Mouse (Mus musculus) left cerebral cortex, postnatal 10 days (tissue): ENCODE data around the gene Lamtor3. TPM values are rescaled to one million over a fixed set of nuclear protein-coding genes. Genes with fewer than 3 reads are reported as not detected.
"Not testable (repeated sequence)": the region's sequence is repeated elsewhere in the genome, so short reads cannot be mapped to it uniquely, and the experiment has no call there.

Source experiments
- DNase-seq, 2 experiments: peaks; one replicate each; pipeline ENCODE4 v3.0.0; 2021 to 2022; ENCODE audit warnings: low spot score in 2 of 2, mixed read lengths in 1 of 2; ENCODE audit errors: extremely low spot score in 1 of 2
- intact Hi-C: fragments of 180-260 bp; cut with DNase I; formaldehyde crosslinking; loops from one replicate; pipeline ENCODE4 v1.15.1; 2025
- total RNA-seq, 2 experiments: library from RNA; stranded (reverse); gene quantifications; 2 replicates each; pipeline ENCODE4 v1.2.3; 2021

Gene Lamtor3
- total RNA-seq, result 10 to 100 TPM; 66.2 to 68.8 TPM

GRCm38 (mm10) chr3:137918172-137918931 is at the start of gene Lamtor3:
Gene Lamtor3 (plus strand): TSS chr3:137918506.
- intact Hi-C loops, result loop anchor here (5.0 kb wide), 1 partner anchor 51 kb away; the partner anchor contains the start of gene Dnajb14
- peak; percentile 83 to 90 for DNase-seq

- DNase-seq, result no peak
- intact Hi-C loops, result loop anchor here (5.0 kb wide), 1 partner anchor 48 kb away; the partner anchor contains the start of gene Lamtor3
Observed at GRCm38 (mm10) chr3:137869395-137869794, 48.9 kb upstream of the Lamtor3 start.

GRCm38 (mm10) chr3:137879313-137879712 is 39.0 kb upstream of the Lamtor3 start:
- intact Hi-C loops, result no loop called here
- no peak for DNase-seq

- DNase-seq, result no peak
- intact Hi-C loops, result no loop called here
Observed at GRCm38 (mm10) chr3:137880109-137880748, 38.1 kb upstream of the Lamtor3 start.

GRCm38 (mm10) chr3:137881093-137881492 is 37.2 kb upstream of the Lamtor3 start:
- no peak for DNase-seq
- intact Hi-C loops, result no loop called here

GRCm38 (mm10) chr3:137887961-137888360 is 30.3 kb upstream of the Lamtor3 start:
- DNase-seq, result no peak
- intact Hi-C loops, result no loop called here

- intact Hi-C loops, result no loop called here
- DNase-seq, result no peak
Observed at GRCm38 (mm10) chr3:137891089-137891488, 27.2 kb upstream of the Lamtor3 start.

GRCm38 (mm10) chr3:137892118-137892517 is 26.2 kb upstream of the Lamtor3 start:
- intact Hi-C loops, result no loop called here
- DNase-seq, result no peak

- DNase-seq, result no peak
- intact Hi-C loops, result no loop called here
Observed at GRCm38 (mm10) chr3:137893789-137894188, 24.5 kb upstream of the Lamtor3 start.

- no peak for DNase-seq
- intact Hi-C loops, result no loop called here
Observed at GRCm38 (mm10) chr3:137895196-137895595, 23.1 kb upstream of the Lamtor3 start.

GRCm38 (mm10) chr3:137896386-137896785 is 21.9 kb upstream of the Lamtor3 start:
- DNase-seq, result no peak
- intact Hi-C loops, result no loop called here

GRCm38 (mm10) chr3:137896867-137897266 is 21.4 kb upstream of the Lamtor3 start:
- intact Hi-C loops, result no loop called here
- no peak for DNase-seq

GRCm38 (mm10) chr3:137897685-137898084 is 20.6 kb upstream of the Lamtor3 start:
- DNase-seq, result no peak
- intact Hi-C loops, result no loop called here

GRCm38 (mm10) chr3:137900149-137900548 is 18.2 kb upstream of the Lamtor3 start:
- intact Hi-C loops, result no loop called here
- no peak for DNase-seq

- DNase-seq, result no peak
- intact Hi-C loops, result no loop called here
Observed at GRCm38 (mm10) chr3:137913093-137913492, 5.2 kb upstream of the Lamtor3 start.

- DNase-seq, intact Hi-C loops: not testable (repeated sequence)
Observed at GRCm38 (mm10) chr3:137914567-137914966, 3.7 kb upstream of the Lamtor3 start.

- intact Hi-C loops, result loop anchor here (5.0 kb wide), 1 partner anchor 50 kb away; the partner anchor contains the start of gene Dnajb14
- DNase-seq, result no peak
Observed at GRCm38 (mm10) chr3:137917694-137918171, 573 bp upstream of the Lamtor3 start.

GRCm38 (mm10) chr3:137918932-137919311 is 616 bp downstream of the Lamtor3 start:
- intact Hi-C loops, result loop anchor here (5.0 kb wide), 1 partner anchor 52 kb away; the partner anchor contains the start of gene Dnajb14
- DNase-seq, result peak in 1 of 2 experiments; percentile 13

GRCm38 (mm10) chr3:137919398-137919797 is 1.1 kb downstream of the Lamtor3 start:
- intact Hi-C loops, result loop anchor here (5.0 kb wide), 1 partner anchor 52 kb away; the partner anchor contains the start of gene Dnajb14
- DNase-seq, result no peak

GRCm38 (mm10) chr3:137920594-137920993 is 2.3 kb downstream of the Lamtor3 start:
- intact Hi-C loops, result no loop called here
- no peak for DNase-seq
